Mouse (Mus musculus) urinary bladder, postnatal 14 days (tissue): ENCODE measurements around the gene Ffar2.

Experiments
- DNase-seq: peaks from one replicate; pipeline ENCODE4 v3.0.0; 2021; ENCODE audit warnings: low spot score

Ffar2 gene

GRCm38 (mm10) chr7:30821532-30821931 lies 2.0 kb downstream of the Ffar2 start:
- DNase-seq, result no peak

GRCm38 (mm10) chr7:30820854-30821445 lies 2.6 kb downstream of the Ffar2 start:
- DNase-seq, result no peak

GRCm38 (mm10) chr7:30820131-30820530 lies 3.4 kb downstream of the Ffar2 start:
- no peak for DNase-seq

GRCm38 (mm10) chr7:30812291-30812807 lies 11.2 kb downstream of the Ffar2 start:
- DNase-seq, result peak; percentile 22

- DNase-seq, result no peak
These were observed 11.8 kb downstream of the Ffar2 start for GRCm38 (mm10) chr7:30811757-30812290.

GRCm38 (mm10) chr7:30810319-30810718 lies 13.3 kb downstream of the Ffar2 start:
- no peak for DNase-seq

GRCm38 (mm10) chr7:30805924-30806323 lies 17.7 kb downstream of the Ffar2 start:
- DNase-seq, result no peak

GRCm38 (mm10) chr7:30804026-30804715 lies 19.4 kb downstream of the Ffar2 start:
- no peak for DNase-seq

GRCm38 (mm10) chr7:30803256-30803655 lies 20.3 kb downstream of the Ffar2 start:
- no peak for DNase-seq

- DNase-seq, result no peak
These were observed 22.9 kb downstream of the Ffar2 start for GRCm38 (mm10) chr7:30800653-30801052.

- no peak for DNase-seq
These were observed 26.8 kb downstream of the Ffar2 start for GRCm38 (mm10) chr7:30796790-30797189.

GRCm38 (mm10) chr7:30794921-30795320 lies 28.7 kb downstream of the Ffar2 start:
- DNase-seq, result no peak

GRCm38 (mm10) chr7:30791921-30792320 lies 31.7 kb downstream of the Ffar2 start:
- no peak for DNase-seq

- DNase-seq, result no peak
These were observed 33.4 kb downstream of the Ffar2 start for GRCm38 (mm10) chr7:30790141-30790540.

- DNase-seq, result no peak
These were observed 36.1 kb downstream of the Ffar2 start, which contains the start of gene Krtdap for GRCm38 (mm10) chr7:30787377-30788022. Krtdap (plus strand) TSS chr7:30787896.

GRCm38 (mm10) chr7:30785721-30786546 lies 37.6 kb downstream of the Ffar2 start:
- DNase-seq, result no peak

- DNase-seq, result no peak
These were observed 38.4 kb downstream of the Ffar2 start for GRCm38 (mm10) chr7:30785154-30785553.

GRCm38 (mm10) chr7:30782658-30783057 lies 40.9 kb downstream of the Ffar2 start:
- no peak for DNase-seq

- DNase-seq, result no peak
These were observed 41.8 kb downstream of the Ffar2 start for GRCm38 (mm10) chr7:30781792-30782191.

GRCm38 (mm10) chr7:30777911-30778310 lies 45.7 kb downstream of the Ffar2 start:
- DNase-seq, result no peak

- DNase-seq, result no peak
These were observed 46.4 kb downstream of the Ffar2 start for GRCm38 (mm10) chr7:30777081-30777579.

- peak; percentile 30 for DNase-seq
These were observed 47.5 kb downstream of the Ffar2 start for GRCm38 (mm10) chr7:30776104-30776503.
